Mouse (Mus musculus): ENCODE data around the gene Camta1.
A peak's percentile ranks its signal among the peaks of the same experiment; 100 is the strongest.

Camta1 gene

DNA sequence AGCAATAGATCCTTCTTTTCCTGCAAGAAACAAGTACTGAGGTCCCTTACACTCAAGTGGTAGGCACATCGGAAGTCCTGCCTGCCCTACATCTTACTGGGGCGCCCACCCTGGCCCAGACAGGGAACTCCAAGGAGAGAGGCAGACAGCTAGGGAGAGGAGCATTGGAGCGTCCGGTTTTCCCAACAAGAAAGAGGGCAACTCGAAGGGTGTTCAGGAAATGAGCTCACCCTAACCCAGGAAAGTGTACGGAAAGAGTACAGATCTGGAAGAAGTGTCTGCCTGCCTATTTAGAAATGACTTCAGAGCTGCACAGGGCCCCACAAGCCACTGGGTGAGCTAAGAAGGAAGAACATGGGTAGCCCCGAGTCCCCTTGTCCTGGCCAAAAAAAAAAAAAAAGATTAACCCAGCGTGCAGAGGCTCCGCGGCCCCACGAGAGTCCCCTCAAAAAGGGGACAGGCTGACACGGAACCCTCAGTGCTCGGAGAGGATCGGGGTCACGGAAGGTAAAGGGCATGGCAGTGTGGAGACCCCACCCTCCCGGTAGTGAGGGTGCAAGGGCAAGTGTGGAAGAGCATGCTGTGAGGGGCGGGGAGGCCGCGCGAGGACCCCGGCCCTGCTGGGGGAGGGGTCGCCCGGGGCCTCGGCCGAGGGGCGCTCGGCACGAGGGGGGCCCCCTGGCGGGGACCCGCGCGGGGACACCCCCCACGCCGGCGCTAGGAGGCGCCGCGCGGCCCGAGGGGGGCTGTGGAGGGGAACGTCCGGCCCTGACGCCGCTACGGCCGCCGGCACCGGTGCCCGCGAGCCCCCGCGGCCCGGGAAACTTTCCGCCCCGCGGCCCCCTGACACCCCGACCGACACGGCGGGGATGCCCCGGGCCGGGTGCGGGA, 990 bp downstream of the Camta1 start:
- DNase-seq = peak; percentile 25

DNA sequence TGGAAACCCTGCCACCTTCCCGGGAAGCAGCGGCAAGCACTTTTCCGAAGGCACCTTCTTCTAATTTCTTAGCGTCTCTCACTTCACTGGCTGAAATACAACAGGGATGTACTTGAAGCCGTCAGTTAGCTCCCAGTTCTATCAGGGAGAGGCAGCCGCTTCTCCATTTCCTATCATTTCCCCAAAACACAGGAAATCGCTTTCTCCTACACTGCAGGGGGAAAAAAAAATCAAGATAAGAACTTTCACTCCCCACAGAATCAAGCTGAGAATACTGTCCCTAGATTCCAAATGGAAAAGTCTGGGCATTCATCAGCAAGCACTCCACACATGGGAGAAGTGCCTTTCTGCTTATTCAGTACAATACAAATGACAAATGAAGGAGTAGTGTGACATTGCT, 2.4 kb downstream of the Camta1 start:
- no peak for DNase-seq

- no peak for DNase-seq
These were observed 7.7 kb downstream of the Camta1 start for GRCm38 (mm10) chr4:151853949-151854348.

GRCm38 (mm10) chr4:151851179-151851578, 10.5 kb downstream of the Camta1 start:
- DNase-seq = peak; percentile 41

- DNase-seq = no peak
These were observed 19.1 kb downstream of the Camta1 start for GRCm38 (mm10) chr4:151842591-151842990.

DNA sequence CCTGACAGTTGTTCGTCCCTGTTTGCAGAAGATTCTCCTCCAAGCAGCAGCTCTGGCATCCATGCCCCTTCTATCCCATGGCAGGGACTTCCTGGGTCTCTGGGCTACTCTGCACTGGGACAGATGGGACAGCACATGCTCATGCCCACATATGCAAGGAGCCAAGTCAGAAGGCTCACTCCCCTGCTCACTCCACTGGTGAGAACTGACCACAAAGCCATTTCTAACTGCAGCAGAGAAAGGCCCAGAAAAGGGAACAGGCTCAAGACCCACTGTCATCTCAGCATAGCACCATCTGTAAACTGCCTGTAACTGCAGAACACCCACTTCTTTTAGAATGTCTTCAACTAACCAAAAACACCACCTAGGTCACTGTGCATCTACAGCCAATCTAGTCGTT, 23.2 kb downstream of the Camta1 start:
- no peak for DNase-seq

- DNase-seq = no peak
These were observed 25.8 kb downstream of the Camta1 start for GRCm38 (mm10) chr4:151835860-151836259.

DNA sequence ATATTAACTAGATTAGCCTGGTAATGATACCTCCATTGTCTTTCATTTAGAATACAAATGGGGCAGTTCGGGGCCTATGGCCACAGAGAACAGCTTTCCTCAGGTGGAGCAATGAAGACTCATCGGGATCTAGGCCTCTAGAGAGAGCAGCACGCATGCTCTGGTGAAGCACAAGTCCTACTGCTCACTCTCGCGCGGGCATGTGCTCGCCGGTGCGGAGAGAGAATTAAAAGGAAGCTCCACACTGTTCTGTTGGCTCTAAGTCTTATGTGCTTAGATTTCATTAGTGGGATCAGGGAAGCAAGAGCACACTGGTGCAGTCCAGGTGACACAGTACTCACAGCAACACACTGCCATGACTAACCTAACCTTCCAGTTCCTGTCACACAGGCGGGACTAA, 27.1 kb downstream of the Camta1 start:
- DNase-seq = no peak

DNA sequence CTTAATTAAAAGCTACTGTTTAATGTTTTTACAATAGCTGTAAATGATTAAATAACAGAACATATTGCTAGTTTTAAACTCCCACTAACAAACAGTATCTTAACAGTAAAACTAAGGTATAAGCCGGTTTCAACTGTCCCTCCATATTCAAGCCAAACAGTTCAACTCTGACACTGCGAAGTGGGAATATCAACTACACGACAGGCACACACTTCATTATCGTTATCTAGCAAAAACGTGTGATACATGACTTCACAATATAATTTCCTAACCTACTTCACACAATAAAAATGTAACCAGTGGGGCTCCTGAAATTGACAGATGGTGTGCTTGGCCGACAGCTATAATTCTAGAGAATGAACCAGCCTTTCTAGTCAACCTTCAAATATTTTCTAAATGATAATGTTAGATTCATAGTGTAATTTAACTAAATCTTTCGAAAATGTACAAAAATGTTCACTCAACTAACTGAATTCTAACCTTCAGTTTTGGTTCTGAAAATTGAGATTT, 27.7 kb downstream of the Camta1 start:
- no peak for DNase-seq

- DNase-seq = no peak
These were observed 33.8 kb downstream of the Camta1 start for GRCm38 (mm10) chr4:151827840-151828239.

DNA sequence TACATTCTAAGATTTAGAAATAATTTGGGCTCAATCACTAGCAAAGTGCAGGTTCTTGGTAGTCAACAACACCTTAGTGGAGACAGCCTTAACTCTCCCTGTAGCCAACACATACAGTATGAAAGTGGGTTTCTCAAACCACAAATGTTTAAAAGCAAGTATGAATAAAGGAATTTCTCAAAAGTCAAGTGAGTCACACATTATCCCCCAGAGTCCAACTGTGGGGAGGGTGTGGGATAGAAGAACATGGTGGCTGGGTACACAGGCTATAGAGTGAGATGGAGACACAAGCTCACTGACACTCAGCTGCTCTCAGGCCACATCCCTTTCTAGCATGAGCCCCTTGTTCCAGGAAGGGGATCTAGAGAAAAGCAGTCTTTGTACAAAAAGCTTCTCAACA, 34.3 kb downstream of the Camta1 start:
- DNase-seq = no peak

DNA sequence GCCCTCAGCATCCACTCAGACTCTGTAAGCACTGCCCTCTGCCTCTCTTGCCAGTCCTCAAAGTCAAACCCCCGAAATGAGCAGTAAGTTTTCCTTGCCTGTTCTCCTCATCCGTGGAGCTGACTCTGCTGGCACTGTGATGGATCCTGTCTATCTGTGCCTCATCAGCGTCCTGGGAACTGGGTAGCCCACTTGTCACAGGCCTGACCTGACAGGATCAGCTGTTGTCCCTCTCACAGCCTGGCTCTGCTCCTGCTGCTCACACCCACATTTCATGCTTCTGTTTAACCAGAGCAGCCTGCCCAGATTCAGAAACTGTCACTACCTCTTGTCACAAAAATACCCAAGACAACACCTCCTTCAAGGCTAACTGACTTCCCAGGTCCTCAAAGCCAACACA, 37.7 kb downstream of the Camta1 start:
- no peak for DNase-seq

GRCm38 (mm10) chr4:151822986-151823385, 38.7 kb downstream of the Camta1 start:
- DNase-seq = no peak

GRCm38 (mm10) chr4:151817981-151818766, 43.5 kb downstream of the Camta1 start:
- DNase-seq = no peak

DNA sequence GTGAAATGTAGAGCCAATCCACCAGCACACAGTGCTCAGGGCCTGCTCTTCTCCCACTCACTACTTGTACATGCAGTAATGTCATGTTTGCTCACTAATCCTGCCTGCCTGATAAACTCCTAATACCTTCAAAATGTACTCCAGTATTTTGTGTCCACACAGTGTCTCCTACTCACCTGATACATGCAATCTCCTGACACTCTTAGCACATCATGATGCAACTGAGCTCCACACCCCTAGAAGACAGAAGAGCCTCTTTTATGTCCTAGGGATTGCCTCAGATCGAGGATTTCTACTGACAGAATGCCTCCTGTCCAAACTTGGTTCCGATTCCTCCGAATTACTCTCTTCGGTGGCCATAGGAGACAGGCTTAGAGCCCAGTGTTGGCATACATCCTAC, 48.0 kb downstream of the Camta1 start:
- DNase-seq = no peak

GRCm38 (mm10) chr4:151805685-151806084, 56.0 kb downstream of the Camta1 start:
- DNase-seq = no peak

- DNase-seq = no peak
These were observed 56.6 kb downstream of the Camta1 start for GRCm38 (mm10) chr4:151805046-151805445.

DNA sequence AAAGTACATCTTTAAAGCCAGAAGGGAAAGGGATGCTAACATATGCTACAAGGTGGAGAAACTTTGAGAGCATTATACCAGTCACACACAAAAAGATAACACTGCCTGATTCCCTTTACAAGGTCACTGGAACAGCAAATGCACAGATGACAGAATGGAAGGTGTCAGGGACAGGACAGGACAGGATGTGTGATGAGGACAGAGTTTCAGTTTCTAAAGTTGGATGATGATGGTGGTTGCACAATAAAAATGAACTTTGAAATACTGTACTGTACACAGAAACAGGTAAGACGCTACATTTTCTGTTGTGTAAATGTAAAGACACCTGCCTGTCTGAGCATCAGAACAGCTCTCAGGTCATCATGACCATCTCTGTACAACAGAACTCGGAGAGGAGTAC, 57.5 kb downstream of the Camta1 start:
- DNase-seq = no peak

DNA sequence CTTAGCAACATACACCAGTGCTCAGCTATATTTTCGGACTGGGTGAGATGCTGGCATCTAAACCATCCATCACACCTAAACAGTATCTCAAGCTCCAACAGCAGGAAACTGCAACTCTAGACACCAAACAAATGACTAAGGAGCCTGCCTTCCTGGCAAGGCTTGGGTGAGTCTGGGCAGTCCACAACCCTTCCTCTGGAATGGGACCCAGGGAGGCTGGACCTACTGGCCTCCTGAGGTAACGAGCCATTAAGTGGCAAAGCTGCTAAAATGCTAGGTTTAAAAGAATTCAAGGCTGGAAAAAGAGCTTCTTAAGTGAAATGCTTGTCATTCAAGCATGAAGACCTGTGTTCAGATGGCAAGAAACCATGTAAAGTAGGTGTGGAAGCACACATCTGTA, 63.0 kb downstream of the Camta1 start:
- DNase-seq = no peak

GRCm38 (mm10) chr4:151793694-151794093, 68.0 kb downstream of the Camta1 start:
- no peak for DNase-seq

GRCm38 (mm10) chr4:151786946-151787705, 74.5 kb downstream of the Camta1 start:
- no peak for DNase-seq

- no peak for DNase-seq
These were observed 81.2 kb downstream of the Camta1 start for GRCm38 (mm10) chr4:151780511-151780910.

DNA sequence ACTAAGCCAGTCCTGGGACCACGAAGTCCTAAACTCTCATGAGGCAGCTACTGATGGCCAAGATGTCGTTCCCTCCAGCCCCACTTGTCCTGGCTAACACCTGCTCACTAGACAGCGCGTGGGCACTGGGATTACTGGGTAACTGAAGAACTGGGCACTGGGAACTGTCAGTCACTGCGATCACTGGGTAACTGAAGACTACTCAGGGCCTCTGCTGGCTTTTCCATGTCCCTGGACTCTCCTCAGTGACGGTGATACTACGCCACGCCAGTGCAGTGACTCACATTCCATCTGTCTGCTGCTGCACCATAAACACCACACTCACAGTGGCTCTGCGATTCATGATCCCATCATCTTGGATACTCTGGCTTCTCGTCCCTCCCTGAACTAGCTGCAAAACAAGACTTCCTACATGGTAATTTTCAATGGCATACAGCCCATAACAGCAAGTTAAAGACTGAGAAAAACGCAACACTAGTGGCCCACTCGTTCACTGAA, 81.7 kb downstream of the Camta1 start:
- DNase-seq = no peak
